Mouse (Mus musculus): ENCODE data around the gene Rmi1.

DNA sequence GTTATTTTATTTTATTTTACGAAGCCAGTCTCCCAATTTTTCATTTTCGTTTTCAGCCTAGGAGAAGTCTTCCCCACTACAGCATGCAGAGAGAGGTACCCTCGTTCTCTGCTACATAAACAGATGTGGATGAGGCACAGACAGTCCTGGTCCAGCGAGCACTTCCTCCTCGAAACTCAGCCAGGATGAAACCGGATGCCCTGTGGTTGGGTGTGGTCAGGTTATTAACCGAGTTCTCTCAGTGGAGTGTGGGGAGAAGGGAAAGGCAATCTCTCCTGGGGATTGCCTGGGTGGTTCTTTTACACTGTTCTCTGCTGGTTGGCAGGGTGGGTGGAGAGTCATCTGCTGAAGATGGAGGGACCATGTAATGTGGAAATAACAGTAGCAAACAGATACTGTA, 41.7 kb downstream of the Rmi1 start:
- TF ChIP-seq POLR2A (IDR thresholded peaks at IDR 0.05; ENCODE audit: borderline replicate concordance, insufficient read depth, low read length) (no peak), CTCF (IDR thresholded peaks at IDR 0.05; ENCODE audit: borderline replicate concordance, insufficient read depth, low read depth, low read length) (no peak)

Measured in cerebellum, adult 2 months (tissue).